Mouse (Mus musculus) forebrain, embryonic 12.5 days (tissue): ENCODE measurements around the gene Plcb4. TPM values are rescaled to one million over a fixed set of nuclear protein-coding genes. Genes with fewer than 3 reads are reported as not detected.

Source experiments
- ATAC-seq: fragments of 200-750 bp; cut with Nextera tagmentation; 2 replicates; pipeline ENCODE4 v1.8.0; 2017; ENCODE audit warnings: moderate TSS enrichment; ENCODE audit not compliant: low FRiP score
- H3K27ac ChIP-seq: fragments of 300-500 bp; sonication (generic); 2 replicates; pipeline ENCODE4 v1.5.1; 2016; ENCODE audit warnings: mild to moderate bottlenecking
- H3K27me3 ChIP-seq: fragments of 300-500 bp; sonication (generic); 2 replicates; pipeline ENCODE4 v1.6.1; 2016; ENCODE audit warnings: mild to moderate bottlenecking
- H3K36me3 ChIP-seq: fragments of 300-500 bp; sonication (generic); replicated peaks from 2 replicates; pipeline ENCODE4 v1.6.1; 2016; ENCODE audit warnings: mild to moderate bottlenecking
- H3K4me1 ChIP-seq: fragments of 300-500 bp; sonication (generic); 2 replicates; pipeline ENCODE4 v1.6.1; 2016
- H3K4me2 ChIP-seq: fragments of 300-500 bp; sonication (generic); 2 replicates; pipeline ENCODE4 v1.6.1; 2016; ENCODE audit warnings: mild to moderate bottlenecking, moderate library complexity
- H3K4me3 ChIP-seq: fragments of 300-500 bp; sonication (generic); replicated peaks from 2 replicates; pipeline ENCODE4 v1.5.1; 2016; ENCODE audit warnings: mild to moderate bottlenecking
- H3K9ac ChIP-seq: fragments of 300-500 bp; sonication (generic); 2 replicates; pipeline ENCODE4 v1.6.1; 2016; ENCODE audit warnings: mild to moderate bottlenecking
- H3K9me3 ChIP-seq: fragments of 300-500 bp; sonication (generic); 2 replicates; pipeline ENCODE4 v1.6.1; 2016
- WGBS: fragments of 180-500 bp; shearing (Covaris S2); methylation state at CpG from one replicate; pipeline ENCODE4 v1.1.7; 2016; 5-methylcytosine and 5-hydroxymethylcytosine counted together
- polyA plus RNA-seq: library from polyadenylated mRNA; unstranded; fragments of >200 nt; fragmentation: Nextera tagmentation; extraction: Ambion mirVana; gene quantifications from 2 replicates; pipeline ENCODE4 v1.2.1, GENCODE M21; 2016

The Plcb4 gene
- polyA plus RNA-seq, 1 experiment from 2014 or later: 23.5 TPM

- 64% methylated on average over 5 of the region's 5 CpGs for WGBS
- ATAC-seq: no peak
Observed at GRCm38 (mm10) chr2:135677601-135678000, 18.8 kb downstream of the Plcb4 start.

GRCm38 (mm10) chr2:135680001-135680400, 21.2 kb downstream of the Plcb4 start:
- Histone ChIP-seq H3K4me1 (peaks cover 7% of the 10 kb centered on the region; the same call in 1 of the 2 replicates), H3K27me3 (no peaks in the 10 kb centered on the region), H3K9me3 (no peaks in the 10 kb centered on the region), H3K36me3 (no peaks in the 10 kb centered on the region), H3K9ac (no peak overlapping the region), H3K4me2 (no peak overlapping the region), H3K4me3 (no peak overlapping the region), H3K27ac (no peak overlapping the region)
- 91% methylated on average over 8 of the region's 8 CpGs for WGBS
- no peak for ATAC-seq

More at GRCm38 (mm10) chr2:135677601-135678000, 18.8 kb downstream of the Plcb4 start:
- Histone ChIP-seq H3K27ac (no peak overlapping the region), H3K4me3 (no peak overlapping the region), H3K9me3 (no peaks in the 10 kb centered on the region), H3K4me1 (peaks cover 10% of the 10 kb centered on the region; the same call in 1 of the 2 replicates), H3K27me3 (no peaks in the 10 kb centered on the region), H3K36me3 (no peaks in the 10 kb centered on the region; the same call in 1 of the 2 replicates), H3K9ac (no peak overlapping the region), H3K4me2 (no peak overlapping the region)

GRCm38 (mm10) chr2:135680406-135681134, 21.8 kb downstream of the Plcb4 start:
- no peak overlapping the region for H3K4me3 ChIP-seq
- H3K27me3 ChIP-seq: no peaks in the 10 kb centered on the region
- H3K4me1 ChIP-seq: peaks cover 7% of the 10 kb centered on the region; the same call in 1 of the 2 replicates
- H3K9ac ChIP-seq: no peak overlapping the region
- H3K36me3 ChIP-seq: no peaks in the 10 kb centered on the region
- 90% methylated on average over 5 of the region's 5 CpGs for WGBS
- H3K9me3 ChIP-seq: no peaks in the 10 kb centered on the region
- no peak overlapping the region for H3K4me2 ChIP-seq
- H3K27ac ChIP-seq: no peak overlapping the region
- ATAC-seq: no peak

GRCm38 (mm10) chr2:135683684-135684440, 25.1 kb downstream of the Plcb4 start:
- Histone ChIP-seq H3K4me1 (no peaks in the 10 kb centered on the region), H3K27me3 (no peaks in the 10 kb centered on the region), H3K9ac (no peak overlapping the region), H3K4me2 (no peak overlapping the region), H3K27ac (no peak overlapping the region), H3K9me3 (no peaks in the 10 kb centered on the region), H3K36me3 (no peaks in the 10 kb centered on the region), H3K4me3 (no peak overlapping the region)
- WGBS: 81% methylated on average over 10 of the region's 10 CpGs
- no peak for ATAC-seq

DNA sequence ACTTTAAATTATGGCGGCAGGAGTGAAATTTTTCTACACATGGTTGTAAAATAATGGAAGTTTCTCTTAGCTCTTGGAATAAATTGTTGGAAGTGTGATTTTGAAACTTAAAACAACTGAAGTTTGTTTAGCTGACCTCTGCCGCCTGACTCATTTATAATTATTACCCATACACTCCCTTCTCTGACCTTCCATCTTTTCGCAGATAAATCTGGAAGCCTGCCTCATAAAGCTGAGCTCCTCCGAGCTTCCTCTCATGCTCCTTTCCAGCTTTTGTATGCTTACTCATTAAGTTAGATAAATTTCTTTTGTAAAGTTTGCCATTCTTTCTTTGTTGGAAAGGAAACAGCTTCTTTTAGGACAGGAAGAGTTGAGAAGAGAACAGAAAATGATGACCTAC, 27.9 kb downstream of the Plcb4 start:
- Histone ChIP-seq H3K27ac (no peak overlapping the region), H3K4me1 (no peaks in the 10 kb centered on the region), H3K9ac (no peak overlapping the region), H3K9me3 (no peaks in the 10 kb centered on the region), H3K4me3 (no peak overlapping the region), H3K27me3 (no peaks in the 10 kb centered on the region), H3K4me2 (no peak overlapping the region), H3K36me3 (no peaks in the 10 kb centered on the region)
- ATAC-seq: no peak
- 92% methylated on average over 4 of the region's 4 CpGs for WGBS

DNA sequence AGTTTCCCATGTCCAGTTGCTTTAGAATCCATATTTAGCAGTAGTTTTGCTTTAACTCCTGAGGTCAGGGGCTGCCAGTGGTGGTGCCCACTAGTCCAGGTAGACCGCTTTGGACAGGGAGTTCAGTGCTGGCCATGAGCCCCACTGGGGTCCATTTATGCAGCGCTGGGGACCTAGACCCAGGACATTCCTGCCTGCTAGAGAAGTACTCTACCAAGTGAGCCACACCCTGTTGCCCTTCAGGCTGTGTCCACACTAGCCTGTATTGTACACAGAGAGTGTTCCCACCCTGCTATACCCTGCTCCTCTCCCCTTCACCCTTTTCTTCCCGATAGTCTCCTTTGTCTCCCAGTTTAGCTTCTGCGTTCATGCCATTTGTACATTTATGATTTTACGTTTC, 28.8 kb downstream of the Plcb4 start:
- no peak overlapping the region for H3K27ac ChIP-seq
- peaks cover 2% of the 10 kb centered on the region; the same call in 1 of the 2 replicates for H3K4me1 ChIP-seq
- WGBS: 89% methylated on average over 5 of the region's 5 CpGs
- no peak overlapping the region for H3K4me2 ChIP-seq
- no peaks in the 10 kb centered on the region for H3K36me3 ChIP-seq
- no peak overlapping the region for H3K4me3 ChIP-seq
- no peaks in the 10 kb centered on the region for H3K27me3 ChIP-seq
- ATAC-seq: no peak
- H3K9ac ChIP-seq: no peak overlapping the region
- no peaks in the 10 kb centered on the region for H3K9me3 ChIP-seq

- Histone ChIP-seq H3K9ac (no peak overlapping the region), H3K36me3 (no peaks in the 10 kb centered on the region), H3K27me3 (no peaks in the 10 kb centered on the region), H3K4me1 (peaks cover 5% of the 10 kb centered on the region; the same call in 1 of the 2 replicates), H3K9me3 (no peaks in the 10 kb centered on the region), H3K4me2 (no peak overlapping the region), H3K27ac (no peak overlapping the region), H3K4me3 (no peak overlapping the region)
- 79% methylated on average over 12 of the region's 12 CpGs for WGBS
- no peak for ATAC-seq
Observed at GRCm38 (mm10) chr2:135692568-135693488, 34.0 kb downstream of the Plcb4 start.

- Histone ChIP-seq H3K9me3 (no peaks in the 10 kb centered on the region), H3K27me3 (no peaks in the 10 kb centered on the region), H3K4me3 (no peak overlapping the region), H3K27ac (no peak overlapping the region), H3K36me3 (no peaks in the 10 kb centered on the region), H3K4me2 (no peak overlapping the region), H3K9ac (no peak overlapping the region), H3K4me1 (no peaks in the 10 kb centered on the region)
- no peak for ATAC-seq
- 92% methylated on average over 7 of the region's 7 CpGs for WGBS
Observed at GRCm38 (mm10) chr2:135700686-135701413, 42.0 kb downstream of the Plcb4 start.

GRCm38 (mm10) chr2:135704673-135705072, 45.9 kb downstream of the Plcb4 start:
- Histone ChIP-seq H3K9ac (no peak overlapping the region), H3K36me3 (no peaks in the 10 kb centered on the region), H3K4me2 (no peak overlapping the region), H3K27ac (no peak overlapping the region), H3K9me3 (no peaks in the 10 kb centered on the region), H3K4me1 (no peaks in the 10 kb centered on the region), H3K4me3 (no peak overlapping the region), H3K27me3 (no peaks in the 10 kb centered on the region)
- 89% methylated on average over 5 of the region's 5 CpGs for WGBS
- ATAC-seq: no peak

DNA sequence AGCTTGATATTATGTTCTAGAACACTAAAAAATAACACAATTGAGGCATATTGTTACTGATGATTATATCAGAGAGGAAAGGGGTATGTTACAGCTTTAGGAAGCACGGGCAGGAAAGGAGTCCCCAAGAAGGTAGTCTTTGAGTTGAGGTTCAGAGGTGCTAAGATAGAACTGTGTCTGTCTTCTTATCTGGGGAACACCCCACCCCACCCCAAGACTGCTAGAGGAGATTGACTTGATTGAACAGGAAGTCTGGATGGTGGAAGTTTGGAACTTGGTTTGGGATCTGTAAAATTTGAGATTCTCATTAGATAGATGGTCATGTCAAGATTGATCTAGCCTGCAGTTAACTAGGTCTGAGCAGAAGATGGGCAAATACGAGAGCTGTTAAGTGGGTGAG, 48.5 kb downstream of the Plcb4 start:
- Histone ChIP-seq H3K9me3 (no peaks in the 10 kb centered on the region), H3K36me3 (no peaks in the 10 kb centered on the region), H3K9ac (no peak overlapping the region), H3K4me3 (no peak overlapping the region), H3K27me3 (no peaks in the 10 kb centered on the region), H3K4me2 (no peak overlapping the region), H3K27ac (no peak overlapping the region), H3K4me1 (peaks cover 22% of the 10 kb centered on the region)
- 84% methylated on average over 2 of the region's 2 CpGs for WGBS
- ATAC-seq: no peak

DNA sequence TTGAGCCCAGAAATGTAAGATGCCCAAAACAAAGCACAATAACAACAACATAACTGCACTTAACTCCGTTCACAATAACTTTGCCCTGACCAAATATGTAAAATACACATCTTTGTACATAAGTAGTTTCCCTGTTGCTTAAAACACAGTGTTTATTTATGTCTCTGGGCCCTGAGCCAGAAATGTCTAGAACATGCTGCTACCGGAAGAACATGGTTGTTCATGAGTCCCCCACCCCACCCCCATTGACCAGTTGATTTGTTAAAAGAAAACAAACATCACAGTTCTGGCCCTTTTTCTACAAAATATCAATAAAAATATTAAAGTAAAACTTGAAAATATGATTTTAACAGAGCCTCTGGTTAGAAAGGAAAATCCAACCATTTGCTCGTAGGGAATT, 49.6 kb downstream of the Plcb4 start:
- no peaks in the 10 kb centered on the region for H3K9me3 ChIP-seq
- no peak overlapping the region for H3K4me2 ChIP-seq
- no peaks in the 10 kb centered on the region for H3K36me3 ChIP-seq
- ATAC-seq: no peak
- H3K4me3 ChIP-seq: no peak overlapping the region
- no peaks in the 10 kb centered on the region for H3K27me3 ChIP-seq
- peaks cover 31% of the 10 kb centered on the region for H3K4me1 ChIP-seq
- no peak overlapping the region for H3K27ac ChIP-seq
- WGBS: 87% methylated on average over 3 of the region's 3 CpGs
- H3K9ac ChIP-seq: no peak overlapping the region
